Mouse (Mus musculus): ENCODE data around the gene Fam193b.

The Fam193b gene

DNA sequence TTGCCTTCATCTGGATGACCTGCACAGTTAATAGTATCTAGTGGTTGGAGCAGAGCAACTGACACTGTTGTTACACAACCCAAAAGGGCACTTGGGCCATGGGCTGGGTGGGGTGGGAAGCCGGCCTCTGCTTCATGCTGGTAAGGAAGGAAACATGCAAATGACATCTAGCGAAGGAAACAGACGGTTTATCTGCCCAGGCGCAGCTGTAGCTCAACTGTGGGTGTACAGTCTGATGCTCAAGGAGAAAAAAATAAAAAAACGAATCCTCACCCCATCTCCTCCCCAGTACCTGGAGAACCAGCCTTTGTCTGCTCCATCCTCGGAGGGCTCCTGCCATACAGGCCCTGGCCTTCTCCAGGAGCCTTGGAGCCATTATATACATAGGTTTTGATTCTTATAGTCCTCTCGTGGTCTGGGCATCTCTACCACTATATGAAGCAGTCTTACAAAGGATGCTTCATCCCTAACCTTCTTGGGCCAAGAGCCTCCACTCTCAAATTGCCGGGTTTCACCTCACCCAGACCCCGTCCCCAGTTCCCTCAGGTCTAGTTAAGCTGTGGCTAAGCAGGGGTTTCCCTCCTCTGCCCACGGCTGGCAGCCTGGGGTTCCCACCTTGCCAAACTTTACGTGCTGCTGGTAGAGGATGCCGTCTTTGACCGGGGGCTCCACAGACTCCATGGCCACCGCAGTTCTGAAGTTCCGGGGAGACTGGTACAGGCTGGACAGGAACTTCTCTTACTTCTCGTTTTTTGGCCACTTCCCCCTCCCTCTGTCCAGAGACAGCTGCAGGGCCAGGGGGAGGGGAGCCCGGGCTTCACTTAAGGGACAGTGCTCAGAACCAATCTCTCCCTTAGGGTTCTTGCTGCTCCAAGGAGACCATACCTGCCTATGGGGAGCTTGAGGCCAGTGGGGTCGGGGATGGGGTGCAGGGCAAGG lies 42.8 kb downstream of the Fam193b start:
- CTCF ChIA-PET = interaction anchor here (1.0 kb wide), 1 partner anchor 62 kb away, joined by 3 read pairs; no protein-coding TSS in a partner anchor

DNA sequence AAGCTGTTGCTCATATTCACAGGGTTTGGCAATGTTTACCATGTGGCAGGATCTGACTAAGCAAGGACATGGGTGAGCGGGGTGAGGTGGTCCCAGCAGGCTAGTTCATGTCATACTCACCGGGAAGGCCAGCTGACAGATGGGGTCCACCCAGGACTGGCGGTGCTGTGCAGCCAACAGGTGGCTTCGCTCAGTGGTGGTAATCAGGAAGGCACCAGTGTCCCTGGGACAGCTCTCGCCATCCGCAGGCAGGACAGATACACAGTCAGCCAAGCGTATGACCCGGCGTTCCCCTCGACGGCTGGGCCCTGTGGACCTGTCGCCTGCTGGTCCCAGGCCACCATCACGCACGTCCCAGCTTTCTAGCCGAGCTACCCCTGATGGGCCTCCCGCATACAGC lies 43.7 kb downstream of the Fam193b start:
- CTCF ChIA-PET = no interaction called here

DNA sequence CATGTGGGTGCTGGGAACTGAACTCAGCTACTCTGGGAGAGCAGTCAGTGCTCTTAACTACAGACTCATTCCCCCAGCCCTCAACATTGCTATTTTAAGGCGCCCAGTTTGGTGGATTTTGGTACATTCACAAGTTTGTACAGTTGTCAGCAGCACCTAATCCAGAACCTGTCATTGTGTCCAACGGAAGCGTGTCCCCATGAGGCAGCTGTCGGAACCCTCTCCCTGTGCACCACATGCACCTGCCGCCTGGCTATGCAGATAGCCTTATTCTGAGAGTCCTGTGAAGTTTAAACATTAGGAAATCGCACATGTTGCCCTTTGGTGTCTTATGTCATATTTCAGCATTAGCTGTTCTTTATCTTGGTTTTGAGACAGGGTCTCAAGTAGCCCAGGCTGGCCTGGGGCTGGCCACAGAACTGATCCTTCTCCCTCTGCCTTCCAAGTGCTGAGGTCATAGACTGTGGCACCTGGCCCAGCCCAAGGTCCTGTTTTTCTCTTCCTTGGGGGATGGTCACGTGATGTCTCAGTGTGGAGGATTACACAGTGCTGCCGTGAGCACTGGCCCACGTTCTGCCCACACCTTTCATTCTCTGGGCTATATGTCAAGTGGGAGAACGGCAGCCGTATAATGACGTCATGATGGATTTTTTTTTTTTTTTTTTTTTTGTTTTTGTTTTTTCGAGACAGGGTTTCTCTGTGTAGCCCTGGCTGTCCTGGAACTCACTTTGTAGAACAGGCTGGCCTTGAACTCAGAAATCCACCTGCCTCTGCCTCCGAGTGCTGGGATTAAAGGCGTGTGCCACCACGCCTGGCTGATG lies 45.0 kb downstream of the Fam193b start:
- CTCF ChIA-PET = no interaction called here

DNA sequence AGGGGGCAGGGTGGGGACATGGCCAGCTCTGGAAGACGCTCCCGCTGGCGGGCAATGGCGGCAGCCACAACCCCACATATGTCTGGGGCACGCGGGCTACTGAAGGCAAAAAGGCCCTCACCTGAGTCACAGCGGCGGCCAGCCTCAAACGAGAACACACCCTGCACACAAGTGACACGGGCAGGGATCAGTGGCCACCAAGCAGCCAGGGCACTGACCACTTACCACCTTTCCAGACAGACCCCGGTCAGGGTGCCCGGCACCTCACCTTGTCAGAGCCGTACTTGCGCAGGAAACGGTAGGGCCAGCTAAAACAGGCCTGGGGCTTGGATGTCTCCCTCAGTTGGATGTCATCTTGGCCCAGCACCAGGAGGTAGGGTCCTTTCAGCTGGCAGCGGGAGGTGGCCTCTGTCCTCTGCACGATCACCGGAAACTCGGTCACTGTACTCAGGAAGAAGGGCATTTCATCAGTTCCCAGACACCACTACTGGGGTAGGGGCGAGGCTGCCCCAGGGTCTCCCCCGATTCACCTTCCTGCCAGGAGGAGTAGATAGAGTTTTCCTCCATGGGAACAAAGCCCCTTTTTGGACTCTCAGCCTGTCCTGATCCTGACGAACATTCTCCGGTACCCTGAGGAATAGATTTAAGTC lies 46.8 kb downstream of the Fam193b start:
- CTCF ChIA-PET = interaction anchor here (0.6 kb wide), 1 partner anchor 25 kb away, joined by 4 read pairs; no protein-coding TSS in a partner anchor

DNA sequence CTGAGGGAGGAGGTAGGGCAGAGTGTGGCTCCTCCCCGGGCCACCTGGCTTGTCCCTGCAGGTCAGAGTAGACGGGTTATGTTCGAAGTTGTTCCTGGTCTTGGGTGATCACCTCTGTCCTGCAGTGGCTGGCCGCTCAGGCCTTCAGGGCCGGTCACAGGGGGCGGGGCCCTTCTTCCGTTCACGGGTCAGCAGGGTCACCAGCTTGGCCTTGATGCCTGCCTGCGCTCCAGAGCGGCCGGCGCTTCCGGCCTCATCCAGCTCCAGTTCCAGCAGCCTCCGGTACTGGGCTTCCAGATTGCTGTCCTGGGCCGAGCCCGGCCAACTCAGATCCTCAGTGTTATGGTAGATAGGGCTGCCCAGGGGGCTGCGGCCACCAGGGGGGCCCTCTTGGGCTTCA lies 47.6 kb downstream of the Fam193b start:
- CTCF ChIA-PET = interaction anchor here (0.6 kb wide), 1 partner anchor 24 kb away, joined by 4 read pairs; no protein-coding TSS in a partner anchor

DNA sequence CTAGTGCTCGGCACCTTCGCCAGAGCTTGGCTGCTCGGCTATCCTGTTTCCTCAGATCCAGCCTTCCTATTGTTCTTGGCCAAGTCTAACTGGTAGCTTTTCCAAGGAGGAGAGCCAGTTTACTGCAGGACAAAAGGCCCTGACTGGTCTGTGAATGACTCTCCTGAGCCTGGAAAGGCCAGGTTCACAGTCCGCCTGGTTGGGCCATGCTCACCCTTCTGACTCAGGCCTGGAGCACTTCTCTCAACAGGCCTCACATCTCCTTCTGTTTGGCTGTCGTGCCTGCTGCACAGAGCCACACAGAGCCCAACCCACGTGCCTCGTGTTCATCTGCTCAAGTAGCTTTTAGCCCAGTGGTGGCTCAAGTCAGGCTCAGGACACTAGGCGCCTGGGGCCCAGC lies 48.2 kb downstream of the Fam193b start:
- CTCF ChIA-PET = no interaction called here

DNA sequence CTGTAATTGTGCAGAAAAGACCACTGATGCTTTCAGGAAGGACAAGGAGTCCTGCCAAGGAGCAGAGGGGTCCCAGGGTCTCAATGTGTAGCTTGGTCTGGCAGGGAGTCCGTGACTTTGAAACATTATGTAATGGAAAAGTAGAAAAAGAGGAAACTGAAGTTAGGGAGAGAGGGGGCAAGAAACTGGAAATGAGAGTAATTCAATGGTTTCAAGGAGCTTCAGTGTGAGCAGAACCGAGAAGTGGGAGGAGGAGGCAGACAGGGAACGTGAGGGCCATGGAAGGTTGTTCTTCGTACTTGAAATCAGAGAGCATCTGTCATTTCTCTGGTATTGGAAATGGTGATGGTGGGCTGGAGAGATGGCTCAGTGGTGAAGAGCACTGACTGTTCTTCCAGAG lies 51.3 kb downstream of the Fam193b start:
- CTCF ChIA-PET = interaction anchor here (0.7 to 2.2 kb wide), 2 partner anchors 14 to 172 kb away, joined by 3 to 7 read pairs; no protein-coding TSS in a partner anchor

DNA sequence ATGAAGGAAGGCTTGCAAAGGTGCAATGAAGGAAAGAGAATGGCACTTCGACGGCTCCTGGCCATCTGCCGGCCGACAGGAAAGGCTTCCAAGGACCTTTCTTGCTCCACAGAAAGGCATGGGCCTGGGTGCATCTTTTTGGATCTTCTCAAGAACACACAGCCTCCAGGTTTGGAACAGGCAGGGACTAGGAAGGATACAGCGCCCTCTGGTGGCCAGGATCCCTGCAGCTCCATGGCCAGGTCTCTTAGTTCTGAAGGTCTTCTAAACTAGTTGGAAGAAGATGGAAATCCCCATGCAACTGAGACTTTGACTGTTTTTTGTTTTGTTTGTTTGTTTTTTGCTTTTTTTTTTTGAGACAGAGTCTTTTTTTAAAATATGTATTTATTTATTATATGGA lies 54.0 kb downstream of the Fam193b start:
- CTCF ChIA-PET = interaction anchor here (0.7 kb wide), 2 partner anchors 30 to 77 kb away, joined by 3 read pairs; no protein-coding TSS in a partner anchor

DNA sequence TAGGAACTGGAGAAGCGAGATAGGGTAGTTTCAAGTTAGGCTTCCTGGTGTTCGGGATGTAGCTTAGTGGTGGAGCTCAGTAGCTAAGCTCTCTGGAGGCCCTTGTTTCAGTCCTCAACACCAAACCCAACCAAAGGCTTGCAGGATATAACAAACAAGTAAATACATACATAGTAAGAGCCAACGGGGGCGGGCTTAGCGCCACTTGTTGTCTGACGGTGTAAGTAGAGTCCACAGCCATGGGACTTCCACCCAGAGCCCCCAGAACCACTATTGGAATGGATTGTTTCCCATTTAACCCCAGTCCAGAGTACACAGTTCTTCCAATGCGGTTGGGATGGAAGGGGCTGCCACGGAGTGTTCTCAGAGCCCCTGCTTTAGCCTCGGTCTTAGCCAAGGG lies 57.1 kb downstream of the Fam193b start:
- CTCF ChIA-PET = interaction anchor here (0.5 to 1.3 kb wide), 5 partner anchors 44 to 108 kb away, joined by 3 to 9 read pairs (median 5); no protein-coding TSS in a partner anchor

DNA sequence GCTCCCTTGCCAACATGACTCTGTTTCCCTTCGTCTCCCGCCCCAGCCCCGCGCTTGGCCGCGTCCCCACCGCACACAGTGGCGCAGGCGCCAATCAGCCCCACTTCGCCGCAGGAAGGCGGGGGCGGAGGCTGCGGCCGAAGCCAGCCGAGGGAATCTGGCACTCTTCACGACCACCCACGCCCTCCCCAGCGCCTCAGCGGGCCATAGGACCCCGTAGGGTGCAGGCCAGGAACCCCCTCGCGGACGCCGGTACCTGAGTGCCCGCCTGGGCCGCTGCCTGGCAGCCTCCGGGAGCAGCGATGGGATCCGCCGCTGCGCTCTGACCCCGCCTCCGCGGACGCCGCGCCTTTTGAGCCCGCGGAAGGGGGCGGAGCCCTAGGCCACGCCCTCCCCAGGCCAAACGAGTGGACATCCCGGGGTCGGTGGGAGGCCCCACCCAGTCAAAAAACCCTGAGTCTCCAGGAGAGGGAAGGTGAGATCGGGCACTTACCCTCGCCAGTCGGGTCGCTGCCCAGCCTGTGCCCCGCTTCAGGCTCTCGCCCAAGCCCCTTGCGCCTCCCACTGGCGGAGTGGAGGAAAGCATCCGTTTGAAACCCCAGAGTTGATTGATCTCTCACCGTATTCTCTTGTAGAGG lies 57.7 kb downstream of the Fam193b start, which contains the start of gene Pdlim7:
Gene Pdlim7 (minus strand): TSS at position 566 of the 638 bp plus-strand sequence.
- CTCF ChIA-PET = interaction anchor here (1.0 kb wide), 1 partner anchor 107 kb away, joined by 3 read pairs; no protein-coding TSS in a partner anchor

DNA sequence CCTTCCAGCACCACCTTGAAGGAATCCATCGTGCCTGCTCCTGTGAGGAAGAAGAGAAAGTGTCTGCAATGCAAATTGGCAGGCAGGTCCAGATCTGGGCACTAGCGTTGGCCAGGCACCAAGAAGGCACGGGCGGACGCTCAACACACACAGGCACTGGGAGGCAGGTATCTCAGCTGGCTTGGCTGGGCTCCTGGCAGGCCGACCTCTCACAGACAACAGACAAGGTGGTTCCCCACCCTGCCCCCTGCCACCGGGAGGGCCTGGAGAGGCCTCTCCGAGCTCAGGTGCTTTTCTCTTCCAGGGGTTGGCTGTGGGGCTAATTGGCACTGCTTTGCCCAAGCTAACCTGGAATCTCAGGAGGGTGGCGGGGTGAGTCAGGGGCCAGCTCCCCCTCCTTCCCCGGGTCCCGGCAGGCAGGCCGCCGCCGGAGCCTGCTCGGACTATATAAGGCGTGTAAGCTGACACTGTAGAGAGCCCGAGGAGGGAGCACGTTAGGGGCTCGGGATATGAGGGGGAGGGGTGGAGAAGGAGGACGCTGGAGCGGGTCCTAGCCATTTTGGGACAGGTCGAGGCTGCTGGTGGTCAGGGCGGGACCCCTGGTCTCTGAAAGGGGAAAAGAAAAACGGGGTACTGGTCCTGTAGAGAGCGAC lies 58.4 kb downstream of the Fam193b start:
- CTCF ChIA-PET = no interaction called here

DNA sequence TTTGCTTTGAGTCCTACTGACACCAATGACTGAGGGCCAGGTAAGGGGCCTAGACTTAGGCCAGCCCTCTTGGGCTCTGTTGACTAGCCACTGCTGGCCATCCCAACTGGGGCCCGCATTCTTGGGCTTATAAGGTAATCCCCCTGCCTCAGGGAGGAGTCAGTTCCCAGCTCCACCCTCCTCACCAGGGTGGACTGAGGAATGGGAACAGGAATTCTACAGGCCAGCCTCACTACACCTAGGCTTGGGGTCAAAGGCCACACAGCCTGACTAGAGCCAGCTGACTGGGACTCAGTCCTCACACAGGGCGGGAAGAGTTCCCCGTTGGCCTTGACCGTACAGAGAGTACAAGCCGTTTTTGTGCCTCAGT lies 59.4 kb downstream of the Fam193b start:
- CTCF ChIA-PET = no interaction called here

DNA sequence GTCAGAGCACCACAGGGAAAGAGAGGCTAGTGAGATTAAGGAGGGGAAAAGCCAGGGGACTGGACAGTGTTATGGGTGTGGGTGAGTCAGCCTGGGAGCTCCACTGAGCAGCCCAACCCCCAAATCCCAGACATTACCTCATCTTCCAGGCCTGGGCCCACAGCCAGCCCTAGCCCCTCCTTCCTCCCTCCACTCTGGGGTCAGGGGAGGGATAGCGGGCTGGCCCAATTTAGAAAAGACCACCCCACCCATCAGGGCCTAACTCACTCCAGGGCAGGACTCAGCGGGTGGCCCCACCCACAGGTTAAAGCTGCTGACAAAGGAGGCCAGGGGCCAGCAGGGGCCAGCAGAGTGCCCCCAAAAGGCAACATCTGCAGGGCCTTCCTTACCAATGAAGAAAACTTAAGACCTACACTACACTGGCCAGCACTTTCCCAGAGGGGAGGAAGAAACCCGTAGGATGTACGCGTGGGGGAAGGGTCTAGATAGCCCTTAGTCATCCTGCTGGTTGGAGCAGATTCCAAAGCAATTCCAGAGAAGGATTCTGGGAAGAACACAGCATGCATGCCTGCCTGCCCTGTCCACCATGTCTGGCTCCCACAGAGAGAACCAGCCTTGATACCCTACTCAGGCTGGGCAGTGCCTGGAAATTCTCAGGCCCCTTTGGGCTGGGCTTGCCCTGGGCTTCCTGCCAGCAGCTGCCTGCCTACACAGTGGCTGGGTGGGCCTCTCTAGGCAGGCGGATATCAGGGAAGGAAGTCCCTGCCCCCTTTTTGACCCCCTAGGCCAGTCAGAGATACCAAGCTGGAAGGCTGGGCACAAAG lies 60.0 kb downstream of the Fam193b start:
- CTCF ChIA-PET = no interaction called here

DNA sequence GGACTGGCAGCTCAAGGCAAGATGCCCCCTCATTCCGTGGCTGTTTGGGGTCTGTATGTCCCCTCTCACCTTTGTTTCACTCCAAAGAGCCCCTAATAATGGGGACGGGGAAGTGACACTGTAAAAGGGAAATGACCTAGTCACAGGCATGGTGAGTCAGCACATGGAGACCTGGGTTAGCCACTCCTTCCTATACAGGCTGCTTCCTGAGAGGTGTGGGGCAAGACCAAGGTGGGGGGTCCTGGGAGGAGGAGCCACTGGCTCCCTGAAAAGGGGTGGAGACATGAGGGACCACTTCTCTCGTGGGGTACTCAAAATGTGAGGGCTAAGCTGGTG lies 60.6 kb downstream of the Fam193b start:
- CTCF ChIA-PET = no interaction called here

DNA sequence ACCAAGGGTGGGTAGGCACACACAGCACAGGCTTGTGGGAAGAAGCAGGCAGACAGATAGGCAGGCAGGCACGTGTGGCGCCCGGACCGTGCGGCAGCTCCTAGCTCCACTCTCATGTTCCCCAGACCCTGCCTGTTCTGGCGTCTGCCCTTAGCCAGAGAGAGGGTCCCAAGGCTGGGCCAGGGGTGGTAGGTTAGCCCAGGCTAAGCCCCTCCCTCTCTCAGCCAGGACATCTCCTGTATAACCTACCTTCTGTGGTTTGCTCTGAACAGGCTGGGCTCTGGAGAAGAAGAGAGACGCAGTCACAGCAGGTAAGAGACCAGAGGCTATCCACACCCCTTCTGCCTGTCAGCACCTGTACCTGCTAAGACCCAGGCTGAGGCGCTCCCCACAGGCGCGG lies 62.4 kb downstream of the Fam193b start:
- CTCF ChIA-PET = interaction anchor here (0.9 kb wide), 1 partner anchor 12 kb away, joined by 3 read pairs; no protein-coding TSS in a partner anchor

DNA sequence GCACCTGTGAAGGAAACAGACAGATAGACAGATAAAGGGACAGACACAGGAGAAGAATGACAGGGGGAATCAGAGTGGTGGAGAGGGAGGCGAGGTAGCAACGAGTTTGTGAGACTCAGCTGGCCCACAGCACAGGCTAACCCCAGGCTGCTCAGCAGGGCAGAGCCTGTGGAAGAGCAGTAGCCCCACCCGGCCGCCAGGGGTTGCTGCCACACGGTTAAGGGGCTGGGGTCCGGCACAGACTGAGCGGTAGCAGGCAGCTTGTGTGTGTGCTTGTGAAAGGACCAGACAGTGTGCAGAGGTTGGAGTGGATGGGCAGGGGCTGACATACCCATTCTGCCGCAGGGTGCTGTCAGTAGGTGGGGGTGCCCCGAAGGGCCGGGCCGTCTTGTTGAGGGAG lies 63.0 kb downstream of the Fam193b start:
- CTCF ChIA-PET = no interaction called here

DNA sequence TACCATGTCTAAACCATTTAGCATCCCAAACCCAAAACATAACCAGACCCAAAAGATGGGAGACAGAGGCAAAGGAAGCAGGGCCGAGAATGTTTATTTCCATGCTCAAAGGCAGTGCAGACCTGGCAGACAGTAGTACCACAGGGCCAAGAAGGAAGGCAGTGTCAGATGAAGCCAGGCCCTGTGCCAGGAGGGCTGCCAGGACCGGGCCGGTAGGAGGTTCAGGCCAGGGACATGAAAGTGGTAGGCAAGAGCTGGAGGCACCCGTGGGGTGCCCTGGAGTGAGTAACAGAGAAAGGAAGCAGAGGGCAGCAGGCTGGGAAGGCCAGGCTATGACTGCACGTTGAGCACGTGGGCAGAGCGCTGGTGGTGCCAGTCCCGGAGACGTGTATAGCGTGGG lies 64.2 kb downstream of the Fam193b start:
- CTCF ChIA-PET = no interaction called here

DNA sequence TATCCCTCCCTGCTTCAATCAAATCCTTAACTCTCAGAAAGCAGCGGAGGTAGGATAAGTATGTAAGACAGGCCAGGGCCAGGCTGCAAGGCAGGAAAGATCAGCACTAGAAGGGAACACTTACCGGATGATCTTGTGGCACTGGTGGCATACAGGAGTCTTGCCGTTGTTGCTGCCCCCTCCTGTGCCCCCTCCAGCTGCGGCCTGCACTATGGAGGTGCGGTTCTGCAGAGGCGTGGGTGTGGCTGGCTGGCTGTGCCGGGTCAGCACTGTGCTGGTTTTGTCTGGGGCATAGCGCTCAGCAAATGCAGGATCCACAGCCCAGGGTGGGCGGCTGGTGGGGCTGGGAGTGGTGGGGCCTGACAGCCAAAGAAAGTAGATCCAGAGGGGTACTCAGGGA lies 65.1 kb downstream of the Fam193b start:
- CTCF ChIA-PET = no interaction called here

DNA sequence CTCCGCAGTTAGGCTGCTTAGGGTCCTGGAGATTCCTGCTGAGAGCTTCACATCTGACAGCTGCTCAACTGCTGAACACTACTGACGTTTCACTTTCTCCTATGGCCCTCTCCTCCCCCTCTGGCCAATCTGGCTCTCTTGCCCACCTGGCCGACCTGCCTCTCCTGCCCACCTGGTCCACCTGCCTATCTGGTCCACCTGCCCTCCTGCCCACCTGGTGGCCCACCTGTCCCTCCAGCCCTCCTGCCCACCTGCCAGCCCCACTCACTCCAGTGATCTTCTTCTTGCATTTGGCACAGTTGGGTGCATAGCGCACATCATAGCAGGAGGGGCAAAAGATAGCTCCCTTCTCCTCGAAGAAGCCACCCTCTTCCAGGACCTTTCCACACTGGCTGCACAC lies 66.5 kb downstream of the Fam193b start:
- CTCF ChIA-PET = no interaction called here

DNA sequence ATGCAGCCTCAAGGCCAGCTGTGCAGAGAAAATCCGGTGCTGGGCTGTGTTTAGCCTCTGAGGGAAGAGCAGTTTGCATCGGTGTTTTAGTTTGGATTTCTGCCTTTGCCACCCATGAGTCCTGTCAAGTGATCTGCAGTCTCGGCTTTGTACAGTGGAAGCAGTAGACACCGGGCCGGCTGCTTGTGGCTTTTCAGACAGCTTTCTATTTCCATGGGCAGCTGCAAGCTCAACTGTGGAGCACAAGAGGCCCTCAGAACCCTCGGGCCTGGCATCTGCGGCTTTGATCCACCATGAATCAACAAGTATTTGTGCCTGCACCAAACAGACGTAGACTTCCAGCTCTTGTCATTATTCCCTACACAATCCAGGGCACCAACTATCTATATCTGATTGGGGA lies 68.5 kb downstream of the Fam193b start:
- CTCF ChIA-PET = no interaction called here
